Mouse (Mus musculus) MEL (cell line): ENCODE results near the gene Ffar1.

Experiments
- CHD1 ChIP-seq: IDR thresholded peaks from 2 replicates; pipeline ENCODE4 v1.6.1; 2012; ENCODE audit warnings: low read depth, mild to moderate bottlenecking, inconsistent platforms, low read length, improper control_type of control experiment
- EP300 ChIP-seq, 2 experiments: IDR thresholded peaks; 2 replicates each; pipeline ENCODE4 v1.6.1; 2011; ENCODE audit warnings: improper control_type of control experiment in 2 of 2, low read length in 2 of 2, low read depth in 1 of 2, mild to moderate bottlenecking in 1 of 2
- HCFC1 ChIP-seq: IDR thresholded peaks from 2 replicates; pipeline ENCODE4 v1.6.1; 2012; ENCODE audit warnings: low read depth, mild to moderate bottlenecking, inconsistent platforms, low read length, improper control_type of control experiment, moderate library complexity
- MAZ ChIP-seq: IDR thresholded peaks from 2 replicates; pipeline ENCODE4 v1.6.1; 2012; ENCODE audit warnings: low read depth, mild to moderate bottlenecking, inconsistent platforms, low read length, improper control_type of control experiment
- MYC ChIP-seq: IDR thresholded peaks from 2 replicates; pipeline ENCODE4 v1.6.1; 2011; ENCODE audit warnings: low read depth, mild to moderate bottlenecking, low read length, improper control_type of control experiment, moderate library complexity

DNA sequence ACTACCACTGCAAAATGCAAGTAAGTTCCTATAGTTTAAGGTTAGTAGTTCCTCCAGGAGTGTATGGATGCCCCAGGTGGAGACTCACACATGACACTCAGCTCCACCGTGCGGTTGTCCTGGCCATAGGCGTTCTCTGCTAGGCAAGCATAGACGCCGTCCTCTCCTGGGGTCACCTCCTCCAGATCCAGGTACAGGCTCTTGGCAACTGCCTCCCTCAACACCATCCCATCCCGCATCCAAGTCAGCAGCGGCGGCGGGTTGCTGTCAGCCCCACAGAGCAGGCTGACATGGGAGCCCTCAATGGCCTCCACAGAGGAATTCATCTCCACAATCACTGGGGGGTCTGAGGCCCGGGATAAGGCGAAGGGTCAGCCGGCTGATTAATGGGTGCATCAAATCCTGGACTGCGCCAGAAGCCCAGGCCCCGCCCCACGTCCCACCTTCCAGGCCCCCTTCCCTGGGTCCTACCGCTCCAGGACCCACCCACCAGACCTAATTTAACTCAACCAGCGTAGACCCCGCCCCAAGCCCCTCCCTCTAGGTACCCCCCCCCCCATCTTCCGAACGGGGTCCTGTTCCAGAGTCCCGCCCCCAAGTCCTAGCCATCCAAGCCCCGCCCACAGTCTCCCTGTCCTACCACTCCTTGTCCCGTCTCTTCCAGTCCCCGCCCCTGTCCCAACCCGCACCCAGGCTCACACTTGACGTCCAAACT lies 47.1 kb upstream of the Ffar1 start:
- no peak for TF ChIP-seq HCFC1
- no peak for TF ChIP-seq EP300 (IDR thresholded peaks at IDR 0.05; ENCODE audit: low read depth in 1 of 2, low read length in 2 of 2)
- no peak for TF ChIP-seq MAZ
- no peak for TF ChIP-seq CHD1
- TF ChIP-seq MYC, result no peak
